Mouse (Mus musculus): ENCODE data around the gene Sept6. TPM values are rescaled to one million over a fixed set of nuclear protein-coding genes. Genes with fewer than 3 reads are reported as not detected.

The Sept6 gene
- polyA plus RNA-seq, 1 experiment from 2014 or later, result 3.4 TPM

- peak overlapping the region; percentile 54 for H3K4me2 ChIP-seq (ENCODE audit: low read depth, low read length)
- H3K9ac ChIP-seq (replicated peaks), result no peak overlapping the region
- H3K4me3 ChIP-seq (ENCODE audit: low read depth, low read length), result peak overlapping the region; percentile 56
- ATAC-seq, result no peak
- TF ChIP-seq EP300 (IDR thresholded peaks at IDR 0.05; ENCODE audit: low read depth) (no peak), CTCF (IDR thresholded peaks at IDR 0.05; ENCODE audit: low read depth) (no peak)
- H3K4me1 ChIP-seq (ENCODE audit: insufficient read depth), result no peaks in the 10 kb centered on the region
- H3K36me3 ChIP-seq (replicated peaks; ENCODE audit: insufficient read depth, low read length), result no peaks in the 10 kb centered on the region
- WGBS (ENCODE audit: insufficient replicate concordance), result 55% methylated on average over 8 of the region's 8 CpGs
- H3K27me3 ChIP-seq (ENCODE audit: insufficient read depth, low read length), result no peaks in the 10 kb centered on the region
- peak overlapping the region; percentile 84 for H3K27ac ChIP-seq (ENCODE audit: low read depth)
- DNase-seq, result no peak
- H3K9me3 ChIP-seq (ENCODE audit: low read length), result no peaks in the 10 kb centered on the region
Measured at GRCm38 (mm10) chrX:36864609-36865328, 126.8 kb downstream of the Sept6 start.

- no peaks in the 10 kb centered on the region for H3K36me3 ChIP-seq (replicated peaks; ENCODE audit: insufficient read depth, low read length)
- TF ChIP-seq EP300 (IDR thresholded peaks at IDR 0.05; ENCODE audit: low read depth), result peak; percentile 61
- no peak for TF ChIP-seq CTCF (IDR thresholded peaks at IDR 0.05; ENCODE audit: low read depth)
- peak overlapping the region; percentile 56 for H3K4me3 ChIP-seq (ENCODE audit: low read depth, low read length)
- H3K4me1 ChIP-seq (ENCODE audit: insufficient read depth), result no peaks in the 10 kb centered on the region
- H3K4me2 ChIP-seq (ENCODE audit: low read depth, low read length), result peak overlapping the region; percentile 67
- no peaks in the 10 kb centered on the region for H3K9me3 ChIP-seq (ENCODE audit: low read length)
- 14% methylated on average over 36 of the region's 44 CpGs for WGBS (ENCODE audit: insufficient replicate concordance)
- ATAC-seq (peak; percentile 96), DNase-seq (peak; percentile 85)
- peak overlapping the region; percentile 84 for H3K27ac ChIP-seq (ENCODE audit: low read depth)
- H3K9ac ChIP-seq (replicated peaks), result peak overlapping the region; percentile 62
- no peaks in the 10 kb centered on the region for H3K27me3 ChIP-seq (ENCODE audit: insufficient read depth, low read length)
Measured at GRCm38 (mm10) chrX:36863766-36864608, 127.6 kb downstream of the Sept6 start.

Other genes with a start within 250 kb of the Sept6 start
- gene Slc25a43, start 248.1 kb downstream of the Sept6 start, polyA plus RNA-seq (2015; fragmentation: Nextera tagmentation; extraction: Ambion mirVana), result 0.41 and 0.69 TPM in 2 replicates
- gene Slc25a5, start 196.1 kb downstream of the Sept6 start, polyA plus RNA-seq (2015; fragmentation: Nextera tagmentation; extraction: Ambion mirVana), result 703 and 719 TPM in 2 replicates
- gene Ube2a, start 117.9 kb downstream of the Sept6 start, polyA plus RNA-seq (2015; fragmentation: Nextera tagmentation; extraction: Ambion mirVana), result 92.5 and 94.9 TPM in 2 replicates
- 9.2 TPM in 2 replicates for gene C330007P06Rik, start 117.7 kb downstream of the Sept6 start, polyA plus RNA-seq (2015; fragmentation: Nextera tagmentation; extraction: Ambion mirVana)
- 0.69 and 0.75 TPM in 2 replicates for gene Nkrf, start 88.9 kb downstream of the Sept6 start, polyA plus RNA-seq (2015; fragmentation: Nextera tagmentation; extraction: Ambion mirVana)
- 0.11 TPM in 1 of 2 replicates, not detected in the other for gene Sowahd, start 57.1 kb upstream of the Sept6 start, polyA plus RNA-seq (2015; fragmentation: Nextera tagmentation; extraction: Ambion mirVana)
- gene Rpl39, start 93.6 kb upstream of the Sept6 start, polyA plus RNA-seq (2015; fragmentation: Nextera tagmentation; extraction: Ambion mirVana), result 364 and 376 TPM in 2 replicates
- gene Upf3b, start 118.5 kb upstream of the Sept6 start, polyA plus RNA-seq (2015; fragmentation: Nextera tagmentation; extraction: Ambion mirVana), result 8.3 and 8.5 TPM in 2 replicates
- gene Nkap, start 135.0 kb upstream of the Sept6 start, polyA plus RNA-seq (2015; fragmentation: Nextera tagmentation; extraction: Ambion mirVana), result 4.9 and 7.2 TPM in 2 replicates
- not detected in 2 replicates for gene Akap14, start 177.0 kb upstream of the Sept6 start, polyA plus RNA-seq (2015; fragmentation: Nextera tagmentation; extraction: Ambion mirVana)
- 473 and 484 TPM in 2 replicates for gene Ndufa1, start 199.4 kb upstream of the Sept6 start, polyA plus RNA-seq (2015; fragmentation: Nextera tagmentation; extraction: Ambion mirVana)
- gene Rnf113a1, start 199.5 kb upstream of the Sept6 start, polyA plus RNA-seq (2015; fragmentation: Nextera tagmentation; extraction: Ambion mirVana), result 2.8 and 2.9 TPM in 2 replicates
- gene Gm9, start 219.2 kb upstream of the Sept6 start, polyA plus RNA-seq (2015; fragmentation: Nextera tagmentation; extraction: Ambion mirVana), result not detected in 2 replicates
- gene Rhox1, start 230.5 kb upstream of the Sept6 start, polyA plus RNA-seq (2015; fragmentation: Nextera tagmentation; extraction: Ambion mirVana), result not detected in 2 replicates